Mouse (Mus musculus) frontal cortex, postnatal 10 days (tissue): ENCODE measurements around the gene Usp3.

Experiments
- DNase-seq, 2 experiments: peaks; one replicate each; pipeline ENCODE4 v3.0.0; 2022; ENCODE audit warnings: low spot score in 2 of 2, mixed read lengths in 1 of 2

The Usp3 gene

GRCm38 (mm10) chr9:66571986-66572700, 20.8 kb downstream of the Usp3 start:
- DNase-seq, result no peak

- no peak for DNase-seq
Measured at GRCm38 (mm10) chr9:66562215-66562614, 30.7 kb downstream of the Usp3 start.

- DNase-seq, result no peak
Measured at GRCm38 (mm10) chr9:66561496-66561895, 31.4 kb downstream of the Usp3 start.

GRCm38 (mm10) chr9:66560728-66561127, 32.2 kb downstream of the Usp3 start:
- DNase-seq, result no peak

GRCm38 (mm10) chr9:66560295-66560694, 32.6 kb downstream of the Usp3 start:
- peak in 1 of 2 experiments; percentile 14 for DNase-seq

DNA sequence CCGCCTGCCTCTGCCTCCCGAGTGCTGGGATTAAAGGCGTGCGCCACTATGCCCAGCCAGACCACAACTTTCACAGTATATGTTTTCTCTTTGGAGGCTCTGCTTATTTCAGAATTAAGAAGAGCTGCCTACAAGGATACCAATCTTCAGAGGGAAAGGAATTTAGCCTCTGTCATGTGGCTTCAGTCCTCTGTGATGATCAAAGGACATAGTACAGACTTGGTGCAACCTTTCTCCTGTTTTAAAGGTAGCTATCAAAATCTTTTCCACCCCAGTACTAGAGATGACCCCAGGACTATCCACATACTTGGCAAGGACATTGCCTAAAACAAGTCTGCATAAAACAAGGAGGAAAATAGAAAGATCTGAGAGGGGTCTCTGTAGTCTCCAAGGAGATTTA, 34.0 kb downstream of the Usp3 start:
- no peak for DNase-seq

- DNase-seq, result no peak
Measured at GRCm38 (mm10) chr9:66542785-66543184, 50.2 kb downstream of the Usp3 start.

DNA sequence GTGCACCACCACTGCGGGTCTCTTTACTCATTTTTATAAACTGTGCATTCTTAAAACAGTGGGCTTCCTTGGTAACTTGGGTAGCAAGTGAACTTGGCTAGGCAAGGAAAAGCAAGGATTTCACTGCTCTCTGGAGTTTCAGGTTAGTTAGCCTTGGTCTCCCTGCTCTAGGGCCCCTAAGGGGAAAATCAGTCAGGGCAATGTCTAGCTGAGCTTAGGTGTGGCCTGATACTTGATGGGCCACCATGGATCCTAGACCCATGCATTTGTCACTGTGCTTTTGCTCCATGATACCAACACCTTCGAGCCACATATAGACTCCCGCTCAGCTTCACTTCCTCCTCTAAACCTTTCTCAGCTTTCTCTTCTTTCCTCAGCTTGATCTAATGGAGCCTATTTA, 71.3 kb downstream of the Usp3 start:
- DNase-seq, result no peak

DNA sequence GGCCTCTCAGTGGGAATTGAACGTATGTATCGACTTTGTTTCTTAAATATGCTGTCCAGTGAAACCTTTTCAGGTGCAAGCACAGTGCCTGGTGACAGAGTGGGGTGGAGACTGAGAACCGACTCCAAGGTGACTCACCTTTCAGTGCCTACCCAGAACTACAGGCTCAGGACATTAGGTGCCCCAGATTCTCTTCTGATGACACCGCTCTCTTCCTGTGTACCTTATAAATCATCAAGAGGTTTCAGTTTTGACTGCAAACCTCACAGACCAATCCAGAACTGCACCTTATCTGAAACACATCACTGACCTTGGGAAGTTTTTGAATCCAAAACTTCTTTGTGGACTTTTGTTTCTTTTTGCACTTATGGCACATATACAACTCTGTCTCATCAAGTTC, 72.6 kb downstream of the Usp3 start:
- DNase-seq, result no peak

- no peak for DNase-seq
Measured at GRCm38 (mm10) chr9:66518901-66519300, 74.0 kb downstream of the Usp3 start.

DNA sequence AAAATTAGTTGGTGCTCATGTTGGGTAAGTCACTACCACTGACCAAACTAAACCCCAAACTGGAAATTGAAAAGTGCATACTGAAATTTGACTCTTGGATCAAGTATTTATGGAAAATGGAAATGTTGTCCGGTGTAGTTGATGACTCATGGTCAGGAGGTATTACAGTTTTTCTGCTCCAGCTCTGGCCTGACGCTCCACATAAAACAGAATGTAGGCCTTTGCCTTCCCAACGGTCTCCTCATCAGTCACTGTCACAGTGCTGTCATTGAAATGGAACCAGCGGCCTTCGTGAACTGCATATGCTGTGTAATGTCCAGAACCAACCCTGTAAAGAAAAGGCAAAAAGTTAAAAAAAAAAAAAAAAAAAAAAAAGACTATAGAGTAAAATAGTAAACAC, 74.7 kb downstream of the Usp3 start:
- no peak for DNase-seq

GRCm38 (mm10) chr9:66517746-66518145, 75.2 kb downstream of the Usp3 start:
- no peak for DNase-seq

- DNase-seq, result no peak
Measured at GRCm38 (mm10) chr9:66516296-66516940, 76.5 kb downstream of the Usp3 start.

GRCm38 (mm10) chr9:66515680-66516210, 77.2 kb downstream of the Usp3 start:
- DNase-seq, result no peak

GRCm38 (mm10) chr9:66515115-66515514, 77.8 kb downstream of the Usp3 start:
- DNase-seq, result no peak

- DNase-seq, result peak in 1 of 2 experiments; percentile 57
Measured at GRCm38 (mm10) chr9:66514256-66514770, 78.6 kb downstream of the Usp3 start, which contains the start of gene Fbxl22. Gene Fbxl22, minus strand, starts transcription at chr9:66514593.

- DNase-seq, result no peak
Measured at GRCm38 (mm10) chr9:66513661-66514255, 79.2 kb downstream of the Usp3 start.

- no peak for DNase-seq
Measured at GRCm38 (mm10) chr9:66513150-66513549, 79.8 kb downstream of the Usp3 start.

- DNase-seq, result peak; percentile 86 to 90
Measured at GRCm38 (mm10) chr9:66512351-66512671, 80.6 kb downstream of the Usp3 start.

GRCm38 (mm10) chr9:66511580-66512350, 81.2 kb downstream of the Usp3 start:
- DNase-seq, result peak; percentile 95 to 96

GRCm38 (mm10) chr9:66510944-66511343, 82.0 kb downstream of the Usp3 start:
- peak in 1 of 2 experiments; percentile 37 for DNase-seq

DNA sequence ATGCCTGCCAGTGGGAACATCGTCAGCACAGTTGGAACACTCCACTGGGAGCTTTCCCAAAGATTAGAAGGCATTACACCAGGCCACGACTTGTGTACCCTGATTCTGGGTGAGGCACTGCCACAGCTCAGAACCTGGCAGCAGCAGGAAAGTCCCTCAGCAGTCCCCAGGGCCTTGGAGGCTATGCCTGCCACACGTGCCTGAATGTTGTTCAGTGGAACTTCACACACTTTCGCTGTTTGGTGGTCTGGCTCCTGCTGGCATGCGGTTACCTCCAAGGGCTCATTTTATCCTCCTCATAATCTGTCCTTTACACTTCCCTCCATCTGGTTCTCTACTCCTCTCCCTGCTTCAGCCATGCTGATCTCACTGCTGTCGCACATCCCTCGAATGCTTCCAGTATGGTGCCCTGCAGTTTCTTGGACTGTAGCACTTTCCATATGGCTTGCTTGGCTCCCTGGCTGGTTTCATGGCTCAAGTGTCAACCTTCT, 82.5 kb downstream of the Usp3 start:
- peak in 1 of 2 experiments; percentile 11 for DNase-seq
